Mouse (Mus musculus) heart, embryonic 16.5 days (tissue): ENCODE measurements at regions not wholly inside any gene's neighbourhood (a gene's known extent, or its start where the extent isn't known, plus 50 kb on each side); places are given as distances from the start of the nearest gene placed in this dataset.
"Not testable (repeated sequence)": the region's sequence is repeated elsewhere in the genome, so short reads cannot be mapped to it uniquely, and the experiment has no call there.

Source experiments
- ATAC-seq: fragments of 200-750 bp; cut with Nextera tagmentation; replicated peaks from 2 replicates; pipeline ENCODE4 v1.8.0; 2017; ENCODE audit warnings: moderate number of reproducible peaks; ENCODE audit not compliant: insufficient read depth, low FRiP score; ENCODE audit errors: extremely low read depth
- H3K27ac ChIP-seq: fragments of 300-500 bp; sonication (generic); 2 replicates; pipeline ENCODE4 v1.5.1; 2014; ENCODE audit warnings: mild to moderate bottlenecking, low read length, control low read depth, moderate library complexity
- H3K27me3 ChIP-seq: fragments of 300-500 bp; sonication (generic); 2 replicates; pipeline ENCODE4 v1.6.1; 2014; ENCODE audit warnings: low read length, mixed read lengths; ENCODE audit not compliant: control insufficient read depth, insufficient read depth
- H3K36me3 ChIP-seq: fragments of 300-500 bp; sonication (generic); 2 replicates; pipeline ENCODE4 v1.6.1; 2014; ENCODE audit not compliant: control insufficient read depth, insufficient read depth
- H3K4me1 ChIP-seq: fragments of 300-500 bp; sonication (generic); 2 replicates; pipeline ENCODE4 v1.6.1; 2014; ENCODE audit warnings: low read length, mixed read lengths; ENCODE audit not compliant: control insufficient read depth, insufficient read depth
- H3K4me2 ChIP-seq: fragments of 300-500 bp; sonication (generic); 2 replicates; pipeline ENCODE4 v1.6.1; 2014; ENCODE audit warnings: low read depth, mild to moderate bottlenecking, control low read depth, low read length
- H3K4me3 ChIP-seq: fragments of 300-500 bp; sonication (generic); 2 replicates; pipeline ENCODE4 v1.5.1; 2014; ENCODE audit warnings: mild to moderate bottlenecking, control low read depth, low read length
- H3K9ac ChIP-seq: fragments of 300-500 bp; sonication (generic); 2 replicates; pipeline ENCODE4 v1.6.1; 2014; ENCODE audit warnings: low read length, control low read depth
- H3K9me3 ChIP-seq: fragments of 300-500 bp; sonication (generic); replicated peaks from 2 replicates; pipeline ENCODE4 v1.6.1; 2016; ENCODE audit warnings: low read length; ENCODE audit not compliant: control insufficient read depth
- WGBS: fragments of 180-500 bp; shearing (Covaris S2); extraction: QIAGEN DNeasy Blood & Tissue Kit; methylation state at CpG from one replicate; pipeline ENCODE4 v1.1.7; 2014; 5-methylcytosine and 5-hydroxymethylcytosine counted together

DNA sequence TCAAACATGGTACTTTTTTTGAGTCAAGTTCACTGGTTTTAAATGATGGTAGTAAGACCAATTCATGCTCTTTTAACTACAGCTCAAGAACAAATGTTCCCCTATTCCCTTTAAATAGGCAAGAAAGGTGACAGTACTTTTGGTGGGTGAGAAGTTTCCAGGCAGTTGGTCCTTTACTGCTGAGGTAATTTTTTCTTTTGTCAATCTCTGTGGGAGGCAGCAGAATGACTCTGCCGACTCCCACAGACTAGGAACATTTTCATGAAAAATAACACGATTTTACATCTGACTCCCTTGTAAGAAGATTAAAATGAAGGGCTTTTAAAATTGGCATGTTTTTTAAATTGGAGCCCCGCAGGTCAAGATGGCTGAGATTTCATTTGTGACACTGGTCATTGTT is 377.5 kb upstream of the 4930578C19Rik start:
- Histone ChIP-seq H3K9me3 (no peaks in the 10 kb centered on the region), H3K4me1 (no peaks in the 10 kb centered on the region), H3K36me3 (no peaks in the 10 kb centered on the region), H3K4me3 (no peak overlapping the region), H3K9ac (no peak overlapping the region), H3K27me3 (no peaks in the 10 kb centered on the region), H3K27ac (no peak overlapping the region), H3K4me2 (no peak overlapping the region)
- 47% methylated on average over 3 of the region's 3 CpGs for WGBS
- no peak for ATAC-seq

DNA sequence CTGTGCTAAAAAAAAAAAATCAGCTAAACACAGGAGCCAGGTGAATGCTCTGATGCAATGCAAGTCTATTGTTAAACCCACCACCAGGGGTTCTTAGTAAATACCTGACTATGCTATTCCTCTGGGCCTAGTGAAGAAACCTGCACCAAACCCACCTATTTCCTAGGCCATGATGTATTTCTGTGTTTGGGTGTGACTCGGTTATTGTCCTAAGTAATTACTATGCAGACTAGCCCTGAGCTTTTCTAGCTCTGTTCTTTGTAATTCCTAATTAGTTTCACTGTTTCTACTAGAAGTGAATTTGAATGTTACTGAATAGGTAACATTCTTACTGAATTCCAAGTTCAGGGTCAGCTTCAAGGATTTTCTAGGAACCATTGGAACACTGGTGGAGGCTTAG is 363.8 kb upstream of the 4930578C19Rik start:
- not testable (repeated sequence) for H3K27ac ChIP-seq, H3K4me1 ChIP-seq, H3K36me3 ChIP-seq, ATAC-seq, H3K9ac ChIP-seq, H3K4me3 ChIP-seq, H3K4me2 ChIP-seq, H3K27me3 ChIP-seq, H3K9me3 ChIP-seq
- 77% methylated on average over 1 of the region's 1 CpGs for WGBS

DNA sequence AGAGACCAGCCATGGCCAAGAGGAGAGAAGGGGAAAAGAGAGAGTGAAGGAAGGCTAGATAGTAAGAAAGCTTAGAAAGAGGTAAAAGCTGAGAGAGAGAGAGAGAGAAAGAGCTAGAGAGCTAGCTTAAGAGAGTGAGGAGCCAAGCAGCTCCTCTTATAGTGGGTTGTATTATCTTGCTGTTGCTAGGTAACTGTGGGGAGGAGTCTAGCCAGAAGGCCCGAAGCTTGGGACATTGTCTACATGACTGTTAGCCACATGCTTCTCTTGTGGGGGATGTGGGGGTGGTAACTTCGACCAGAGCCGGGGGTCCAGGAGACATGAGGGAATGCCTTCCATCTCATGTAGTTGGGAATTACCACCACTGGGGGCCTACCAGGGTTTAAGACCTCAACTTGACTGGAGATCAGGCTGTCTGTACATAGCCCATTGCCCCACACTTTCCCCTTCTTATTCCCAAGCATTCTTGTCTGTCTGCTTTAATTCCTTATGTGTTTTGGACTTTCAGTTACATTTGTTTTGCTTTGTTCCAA is 353.3 kb upstream of the 4930578C19Rik start:
- WGBS: 61% methylated on average over 3 of the region's 3 CpGs
- Histone ChIP-seq H3K4me3 (no peak overlapping the region), H3K4me1 (no peaks in the 10 kb centered on the region), H3K9ac (no peak overlapping the region), H3K9me3 (no peaks in the 10 kb centered on the region), H3K27ac (no peak overlapping the region), H3K36me3 (no peaks in the 10 kb centered on the region), H3K4me2 (no peak overlapping the region), H3K27me3 (no peaks in the 10 kb centered on the region)
- no peak for ATAC-seq
